Mouse (Mus musculus) cerebellum, adult 11 months (tissue): ENCODE measurements around the gene Dnajb2.

Source experiments
- DNase-seq: peaks from one replicate; pipeline ENCODE4 v3.0.0; 2022

Dnajb2 gene

GRCm38 (mm10) chr1:75236117-75237050 lies at the start of gene Dnajb2:
Gene Dnajb2 (plus strand): TSS chr1:75236406.
- DNase-seq = peak; percentile 87

DNA sequence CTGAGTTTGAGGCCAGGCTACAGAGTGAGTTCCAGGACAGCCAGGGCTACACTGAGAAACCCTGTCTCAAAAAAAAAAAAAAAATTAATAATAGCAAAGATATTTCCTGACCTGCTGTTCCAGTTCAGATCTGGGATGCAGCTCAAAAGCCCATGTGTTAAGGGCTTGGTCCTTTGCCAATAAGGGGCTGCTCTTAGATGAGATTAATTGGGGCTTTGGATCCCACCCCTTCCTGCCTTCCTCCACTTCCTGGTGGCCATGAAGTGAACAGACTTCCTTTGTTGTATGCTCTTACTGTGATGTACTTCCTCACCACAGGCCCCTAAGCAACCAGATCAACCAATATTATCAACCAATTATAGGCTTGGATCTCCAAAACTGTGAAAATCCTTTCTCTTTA lies 49.1 kb upstream of the Dnajb2 start:
- no peak for DNase-seq

DNA sequence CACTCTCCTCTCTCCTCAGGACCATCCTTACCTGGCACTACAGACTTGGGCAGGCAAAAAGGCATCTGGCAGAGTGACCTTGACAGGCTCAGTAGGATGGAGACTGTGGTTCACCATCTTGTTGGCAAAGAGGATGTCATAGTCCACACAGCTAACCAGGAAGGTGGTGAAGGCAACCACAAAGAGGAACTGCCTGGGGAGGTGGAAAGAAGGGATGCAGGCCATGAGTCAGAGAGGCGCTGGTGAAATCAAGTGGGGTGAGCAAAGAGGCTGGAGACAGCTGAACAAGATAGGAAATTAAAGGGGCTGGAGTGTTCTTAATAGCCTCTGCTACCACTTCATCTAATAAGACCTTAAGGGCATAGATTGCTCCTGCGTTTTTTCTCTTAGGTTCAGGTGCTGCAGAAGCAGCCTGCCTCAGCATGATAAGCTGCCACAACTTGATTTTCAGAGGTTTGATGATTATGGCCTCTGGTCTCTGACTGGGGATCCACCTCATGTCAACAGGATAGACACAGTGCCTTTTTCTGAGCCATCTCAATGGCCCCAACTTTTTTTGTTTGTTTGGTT lies 48.2 kb upstream of the Dnajb2 start:
- no peak for DNase-seq

DNA sequence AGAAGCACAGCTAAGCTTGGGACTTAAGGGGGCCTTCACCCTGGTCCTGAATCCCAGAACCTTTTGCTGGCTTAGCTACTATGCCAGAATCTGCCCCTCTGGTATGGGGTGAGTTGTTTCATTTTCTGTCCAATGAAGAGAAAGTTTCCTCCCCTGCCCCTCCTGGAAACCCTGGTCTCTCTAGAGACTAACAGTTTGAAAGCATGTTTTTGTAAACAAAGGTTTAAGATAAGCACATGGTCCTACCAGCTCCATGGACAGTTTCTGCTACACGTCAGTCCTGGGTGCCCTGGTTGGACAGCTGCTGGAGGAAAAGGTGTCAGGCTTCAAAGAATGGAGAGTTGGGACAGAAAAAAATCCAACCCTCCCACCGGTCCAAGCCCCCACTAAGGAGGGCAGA lies 45.6 kb upstream of the Dnajb2 start:
- no peak for DNase-seq

DNA sequence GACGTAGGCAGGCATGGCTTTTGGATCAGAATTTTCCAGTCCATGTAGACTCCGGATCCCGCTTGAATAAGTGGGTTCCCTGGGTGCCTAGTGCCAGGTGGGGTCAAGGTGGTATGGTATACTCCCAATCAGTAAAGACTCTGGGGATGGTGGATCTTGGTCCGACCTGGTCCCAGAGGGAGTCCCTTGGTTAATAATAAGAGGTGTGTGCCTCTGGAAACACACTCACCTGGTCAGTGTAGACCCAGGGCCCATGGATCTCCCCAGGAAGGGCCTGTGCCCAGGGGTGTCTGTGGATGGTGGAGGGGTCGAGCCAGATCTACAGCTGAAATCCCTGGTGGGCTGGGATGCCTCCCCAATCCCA lies 45.0 kb upstream of the Dnajb2 start:
- DNase-seq = no peak

GRCm38 (mm10) chr1:75191622-75192402 lies 44.4 kb upstream of the Dnajb2 start, which contains the start of the genes Ankzf1 and Atg9a:
Gene Ankzf1 (plus strand): TSS chr1:75192151.
Gene Atg9a (minus strand): TSS chr1:75192196.
- DNase-seq = peak; percentile 94

GRCm38 (mm10) chr1:75192452-75192851 lies 43.8 kb upstream of the Dnajb2 start:
- no peak for DNase-seq

DNA sequence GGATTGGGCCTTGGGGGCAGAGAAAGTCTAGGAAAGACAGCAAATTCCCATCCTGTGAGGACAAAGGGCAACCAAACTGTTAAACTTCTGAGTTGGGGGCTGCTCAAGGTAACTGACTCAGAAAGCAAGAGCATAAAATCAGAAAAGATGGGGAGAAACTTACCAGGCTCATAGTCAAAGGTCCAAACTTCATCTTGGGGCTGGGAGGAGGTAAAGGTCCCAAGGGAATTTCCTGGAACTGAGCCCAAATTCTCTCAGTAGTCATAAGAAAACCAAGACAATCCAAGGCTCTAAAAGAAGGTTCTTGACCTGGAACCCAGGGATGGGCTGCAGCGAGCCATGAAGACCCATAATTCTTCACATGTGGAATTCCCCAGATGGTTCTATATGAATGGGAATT lies 35.0 kb upstream of the Dnajb2 start:
- no peak for DNase-seq

DNA sequence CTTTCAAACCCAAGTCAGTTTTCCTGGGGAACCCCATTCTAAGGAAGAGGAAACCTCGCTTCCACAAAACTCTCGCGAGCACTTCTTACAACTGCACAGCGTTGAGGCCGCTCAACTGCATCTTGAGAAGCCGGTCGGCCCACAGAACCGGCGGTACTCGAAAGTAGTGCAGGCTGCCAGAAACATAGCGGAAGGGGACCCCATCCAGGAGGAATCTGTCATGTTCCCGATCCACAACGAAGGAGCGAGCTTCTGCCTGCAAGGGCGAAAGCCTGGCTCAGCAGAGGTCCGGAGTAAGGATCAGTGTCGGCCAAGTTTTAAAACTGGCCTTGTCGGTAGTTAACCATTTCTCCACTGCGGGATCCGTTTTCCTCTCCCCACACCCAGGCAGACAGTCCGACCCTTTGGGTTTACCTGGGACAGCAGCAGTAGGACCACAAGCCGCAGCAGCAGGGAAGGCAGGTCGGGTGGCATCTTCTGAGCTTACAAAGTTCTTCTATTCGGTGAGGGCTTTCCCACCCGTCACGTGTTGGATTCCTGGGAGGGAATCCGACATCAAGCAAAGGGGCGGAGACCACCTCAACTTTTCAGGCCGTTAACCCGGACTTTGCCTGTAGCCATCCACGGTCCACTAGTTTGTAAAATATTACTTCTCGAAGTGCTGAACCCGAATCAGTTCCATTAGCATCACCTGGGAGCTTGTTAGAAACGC lies 27.1 kb upstream of the Dnajb2 start:
- DNase-seq = no peak

GRCm38 (mm10) chr1:75210136-75211087 lies 25.8 kb upstream of the Dnajb2 start, which contains the start of the genes Glb1l and Stk16:
Gene Glb1l (minus strand): TSS chr1:75210813.
Gene Stk16 (plus strand): TSS chr1:75210838.
- DNase-seq = peak; percentile 91

GRCm38 (mm10) chr1:75211141-75211708 lies 25.0 kb upstream of the Dnajb2 start:
- no peak for DNase-seq

DNA sequence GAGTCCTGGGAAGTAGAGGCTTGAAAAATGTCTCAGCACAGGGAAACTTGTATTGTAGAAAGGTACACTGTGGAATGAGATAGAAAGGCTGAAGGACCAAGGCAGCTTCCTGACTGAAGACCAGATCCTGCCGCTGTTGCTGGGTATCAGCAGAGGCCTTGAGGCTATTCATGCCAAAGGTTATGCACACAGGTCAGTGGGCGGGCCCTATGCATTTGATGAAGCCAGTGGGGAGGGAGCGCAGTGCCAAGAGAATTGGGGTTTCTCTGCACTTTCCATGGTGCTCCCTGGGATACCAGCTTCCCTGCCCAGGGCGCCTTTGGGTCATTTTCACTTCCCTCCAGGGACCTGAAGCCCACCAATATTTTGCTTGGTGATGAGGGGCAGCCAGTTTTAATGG lies 23.7 kb upstream of the Dnajb2 start:
- no peak for DNase-seq

- no peak for DNase-seq
These were observed 23.1 kb upstream of the Dnajb2 start for GRCm38 (mm10) chr1:75213096-75213495.

DNA sequence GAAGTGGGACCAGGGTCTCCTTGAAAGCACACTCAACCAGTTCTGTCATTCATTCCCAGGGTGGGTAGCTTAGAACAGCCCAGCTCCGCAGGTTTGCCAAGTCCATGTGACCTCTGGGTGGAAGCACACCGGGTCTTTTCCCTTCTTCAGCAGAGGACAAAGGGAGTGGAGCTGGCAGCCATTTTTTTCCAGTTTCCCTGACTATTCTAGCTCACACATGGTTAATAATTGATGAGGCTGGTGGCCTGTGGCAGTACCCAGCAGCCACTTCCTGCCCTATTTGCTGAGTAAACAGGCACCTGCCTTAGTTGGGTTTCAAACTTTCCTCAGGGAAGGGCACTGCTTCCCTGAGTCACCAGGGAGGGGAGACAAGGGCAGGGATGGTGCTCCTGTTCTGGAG lies 21.8 kb upstream of the Dnajb2 start:
- DNase-seq = no peak

GRCm38 (mm10) chr1:75214886-75215285 lies 21.3 kb upstream of the Dnajb2 start:
- no peak for DNase-seq

- no peak for DNase-seq
These were observed 20.4 kb upstream of the Dnajb2 start for GRCm38 (mm10) chr1:75215785-75216184.

- DNase-seq = no peak
These were observed 19.2 kb upstream of the Dnajb2 start for GRCm38 (mm10) chr1:75216797-75217585.

DNA sequence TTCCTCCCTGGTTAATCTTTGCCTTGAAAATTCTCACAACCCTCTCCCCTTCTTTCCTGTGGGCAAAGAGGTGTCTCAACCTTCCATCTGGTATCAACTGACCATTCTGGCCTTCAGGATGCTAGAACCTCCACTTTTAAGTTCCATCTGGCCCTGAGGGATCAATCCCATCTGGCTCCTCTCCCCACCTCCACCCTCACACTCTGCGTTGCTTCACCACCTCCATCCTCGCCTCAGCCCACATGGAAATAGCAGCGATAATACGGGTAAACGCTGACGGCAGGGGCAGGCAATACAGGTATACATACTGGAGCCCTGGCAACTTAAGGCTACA lies 18.3 kb upstream of the Dnajb2 start:
- DNase-seq = peak; percentile 57

GRCm38 (mm10) chr1:75218227-75219001 lies 17.8 kb upstream of the Dnajb2 start:
- peak; percentile 90 for DNase-seq

DNA sequence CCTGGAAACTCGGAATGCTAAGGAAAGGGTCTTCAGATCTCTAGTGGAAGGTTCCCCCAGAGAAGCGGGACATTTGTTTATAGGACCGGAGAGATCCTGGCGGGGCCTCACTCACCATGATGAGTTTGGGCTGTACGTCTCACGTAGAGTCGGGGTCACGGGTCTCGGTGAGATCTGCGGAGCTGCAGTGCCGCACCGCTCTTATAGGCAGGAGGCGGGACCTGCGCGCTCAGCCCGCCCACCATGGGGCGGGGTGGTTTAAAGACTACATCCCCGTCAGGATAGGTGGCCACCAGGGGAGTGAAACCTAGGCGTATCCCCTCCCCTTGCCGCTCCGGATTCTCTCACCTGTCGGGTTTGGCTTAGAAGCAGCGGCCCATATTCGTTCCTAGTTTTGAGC lies 17.1 kb upstream of the Dnajb2 start:
- DNase-seq = peak; percentile 97
